Mouse (Mus musculus): ENCODE measurements at regions not wholly inside any gene's neighbourhood (a gene's known extent, or its start where the extent isn't known, plus 50 kb on each side); places are given as distances from the start of the nearest gene placed in this dataset.

DNA sequence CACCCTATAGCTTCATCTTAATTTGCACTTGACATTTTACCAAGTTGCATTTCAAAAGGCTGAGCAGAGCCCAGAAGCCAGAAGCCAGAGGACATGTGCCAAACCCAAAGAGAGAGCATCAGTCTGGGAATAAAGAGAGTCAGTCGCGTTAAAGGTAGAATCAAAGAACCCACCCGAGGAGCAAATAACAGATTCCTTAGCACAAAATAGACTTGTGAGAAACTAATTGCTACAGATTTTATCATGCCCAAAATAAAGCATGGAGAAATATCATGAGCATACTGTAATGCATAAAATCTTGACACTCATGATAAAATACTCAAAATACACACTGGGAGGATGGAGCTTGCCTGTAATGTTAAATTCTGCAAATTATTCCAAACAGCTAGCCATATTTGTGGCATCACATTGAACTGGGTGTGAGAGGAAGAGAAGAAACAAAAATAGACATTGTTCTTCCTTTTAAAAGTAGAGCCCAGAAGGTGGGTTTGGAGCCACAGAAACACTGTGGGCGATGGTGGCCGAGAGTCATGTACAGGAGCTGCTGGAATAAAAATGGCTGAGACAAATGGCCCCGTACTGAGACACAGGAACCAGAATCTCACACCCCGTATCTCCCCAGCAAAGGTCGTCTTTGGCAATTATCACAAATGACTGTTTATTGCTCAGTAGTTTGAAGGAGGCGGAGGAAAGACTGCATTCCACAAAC is 317.2 kb downstream of the Klf6 start:
- no peak for DNase-seq (ENCODE audit: low spot score in 2 of 2)

DNA sequence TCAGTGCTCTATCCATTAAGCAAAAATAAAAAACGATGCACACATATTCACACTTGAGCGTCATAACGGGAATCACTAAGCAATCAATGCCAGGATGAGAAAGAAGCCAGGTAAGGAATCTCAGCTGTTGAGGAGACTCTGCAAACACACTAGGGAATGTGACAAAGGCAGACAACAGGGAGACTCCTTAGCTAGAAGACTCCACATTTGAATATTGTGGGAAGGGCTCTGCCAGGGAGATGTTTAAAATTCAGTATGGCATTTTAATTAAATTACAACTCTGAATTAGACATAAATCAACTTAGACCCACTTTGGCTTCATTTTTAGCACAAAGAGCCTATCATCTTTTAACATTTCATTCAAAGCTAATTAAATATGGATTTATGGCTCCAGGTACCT is 327.9 kb downstream of the Klf6 start:
- DNase-seq (ENCODE audit: low spot score in 2 of 2): no peak

DNA sequence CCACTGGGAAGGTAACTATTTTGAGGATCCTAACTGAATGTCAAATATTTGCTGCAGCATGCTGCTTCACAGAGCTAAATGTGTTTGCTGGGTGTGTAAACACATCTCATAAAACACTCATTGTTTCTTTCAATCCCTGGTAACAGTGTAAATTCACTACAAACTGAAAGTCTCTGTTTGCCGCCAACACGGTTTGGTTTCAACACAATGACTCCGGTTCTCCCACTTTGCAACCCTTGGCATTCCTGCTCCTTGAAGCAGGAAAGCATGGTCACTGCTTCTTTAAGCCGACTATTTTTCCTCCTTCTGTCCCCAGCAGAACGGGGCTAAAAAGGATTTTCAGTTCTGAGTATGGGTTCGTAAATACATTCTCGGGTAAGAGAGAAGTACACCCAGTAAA is 328.3 kb downstream of the Klf6 start:
- no peak for DNase-seq (ENCODE audit: low spot score in 2 of 2)

DNA sequence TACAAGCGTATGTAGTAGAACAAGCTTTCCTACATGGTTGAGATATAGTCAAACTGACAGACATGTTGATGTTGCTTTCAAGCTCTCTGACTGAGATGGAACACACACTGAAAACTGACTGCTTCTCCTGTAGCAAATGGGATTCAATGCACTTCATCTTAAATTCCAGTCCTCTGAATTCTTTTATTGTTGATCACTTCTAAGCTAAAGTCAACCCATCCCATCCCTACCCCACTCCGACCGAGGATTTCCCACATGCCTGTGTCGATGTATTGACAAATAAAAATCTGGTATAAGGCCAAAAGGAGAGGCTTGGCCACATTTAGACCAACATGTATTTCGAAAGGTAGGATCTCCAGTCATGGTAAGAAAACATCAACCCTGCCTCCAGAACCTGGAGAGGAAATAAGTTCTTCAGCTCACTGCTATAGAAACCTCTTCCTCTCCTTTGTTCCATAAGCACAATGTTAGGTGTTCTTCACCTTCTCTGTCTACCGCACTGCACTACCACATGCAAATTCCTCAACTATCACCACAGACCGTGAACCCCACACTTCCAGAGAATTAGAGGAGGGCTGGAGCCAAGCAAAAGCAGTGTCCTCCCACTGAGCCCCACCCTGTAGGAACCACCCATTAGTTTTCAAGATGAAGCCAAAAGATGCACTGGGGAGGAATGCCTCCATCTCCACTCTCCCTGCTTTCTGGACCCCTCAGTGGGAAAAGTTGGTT is 330.1 kb downstream of the Klf6 start:
- no peak for DNase-seq (ENCODE audit: low spot score in 2 of 2)

DNA sequence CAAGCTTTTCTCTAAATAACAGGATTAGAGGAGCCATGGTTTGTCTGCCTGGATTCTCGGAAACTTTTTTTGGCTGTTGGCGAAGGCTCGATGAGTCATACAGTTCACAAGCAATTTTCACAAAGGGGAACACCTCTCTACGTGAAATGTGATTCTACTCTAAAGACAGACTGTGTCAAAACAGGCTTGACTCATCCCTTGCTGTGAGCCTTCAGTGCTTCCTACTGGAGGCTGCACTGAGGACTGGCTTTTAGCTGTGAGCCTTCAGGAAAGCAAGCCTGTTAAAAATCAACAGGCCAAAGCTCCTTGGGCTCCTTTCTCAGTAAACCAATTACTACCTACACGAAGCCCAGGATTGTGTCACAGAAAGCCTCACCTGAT is 330.6 kb downstream of the Klf6 start:
- no peak for DNase-seq (ENCODE audit: low spot score in 2 of 2)

DNA sequence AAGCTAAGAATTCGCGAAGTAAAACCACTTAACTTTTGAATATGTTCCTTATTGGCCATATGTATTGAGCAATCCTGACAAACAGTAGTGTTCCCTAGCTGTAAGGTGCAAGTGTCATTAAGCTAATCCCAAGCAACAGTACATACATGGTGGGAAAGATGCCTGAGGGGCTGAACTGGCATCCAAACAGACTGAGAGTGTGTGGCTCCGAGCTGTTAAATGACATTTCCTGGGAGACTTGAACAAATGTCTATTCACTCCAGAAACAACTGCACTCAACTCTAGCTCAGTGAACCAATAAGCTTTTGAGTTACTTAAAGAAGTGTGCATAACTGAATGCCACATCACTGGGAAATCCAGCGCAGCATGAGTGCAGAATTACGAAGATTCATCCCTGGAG is 335.4 kb downstream of the Klf6 start:
- DNase-seq (ENCODE audit: low spot score in 2 of 2): no peak

DNA sequence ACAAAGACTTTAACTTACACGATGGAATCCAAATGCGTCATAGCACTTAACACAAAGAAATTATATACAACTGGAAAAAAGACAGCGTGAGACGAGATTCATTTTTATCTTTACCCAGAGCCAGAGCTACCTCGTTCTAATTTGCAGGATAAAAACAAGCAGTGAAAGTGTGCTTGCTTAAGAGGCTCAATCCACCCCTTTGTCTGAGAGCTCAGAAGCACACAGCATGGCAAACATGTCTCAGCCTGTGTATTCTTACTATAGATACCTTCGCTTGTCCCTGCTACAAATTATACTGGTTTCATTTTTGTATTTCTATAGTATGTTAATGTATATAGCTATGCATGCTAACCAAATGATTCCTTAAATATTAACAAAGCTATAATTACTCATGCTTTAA is 337.8 kb downstream of the Klf6 start:
- DNase-seq (ENCODE audit: low spot score in 2 of 2): no peak

DNA sequence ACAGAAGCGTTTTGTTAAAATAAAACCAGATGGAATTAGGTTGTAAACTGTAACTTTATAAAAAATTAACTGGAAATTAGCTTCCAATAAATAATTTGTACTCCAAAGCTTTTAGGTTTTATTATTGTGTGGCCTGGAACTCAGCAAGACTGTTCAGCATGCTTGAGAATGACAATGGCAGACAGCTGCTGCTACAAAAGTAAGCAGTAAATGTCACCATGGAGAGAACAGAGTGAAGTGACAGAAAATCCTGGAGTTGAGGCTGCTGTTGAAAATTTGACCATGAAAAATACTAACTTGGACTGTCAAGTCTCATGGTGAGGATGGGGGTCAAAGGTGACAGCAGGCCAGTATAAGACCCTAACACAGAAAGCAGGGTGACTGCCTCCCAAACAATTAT is 340.2 kb downstream of the Klf6 start:
- no peak for DNase-seq (ENCODE audit: low spot score in 2 of 2)

DNA sequence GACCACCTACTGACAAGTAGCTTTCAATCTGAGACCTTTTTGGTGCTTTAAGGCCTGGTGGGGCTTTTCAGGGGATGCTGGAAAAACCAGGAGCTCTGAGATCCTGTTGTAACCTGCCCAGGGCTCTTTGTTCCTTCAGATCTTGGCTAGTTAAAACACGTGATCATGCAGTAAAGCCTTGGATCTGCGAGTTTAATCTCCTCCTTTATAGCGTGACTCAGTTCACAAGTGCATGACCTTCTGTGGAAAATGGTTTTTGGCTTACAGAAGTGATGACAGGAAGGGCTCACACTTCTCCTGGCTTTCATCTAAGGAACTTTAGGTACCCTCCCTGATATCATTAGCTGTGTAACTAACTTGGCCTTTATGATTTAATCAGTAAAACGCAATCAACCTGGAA is 343.1 kb upstream of the Pitrm1 start:
- DNase-seq (ENCODE audit: low spot score in 2 of 2): no peak

DNA sequence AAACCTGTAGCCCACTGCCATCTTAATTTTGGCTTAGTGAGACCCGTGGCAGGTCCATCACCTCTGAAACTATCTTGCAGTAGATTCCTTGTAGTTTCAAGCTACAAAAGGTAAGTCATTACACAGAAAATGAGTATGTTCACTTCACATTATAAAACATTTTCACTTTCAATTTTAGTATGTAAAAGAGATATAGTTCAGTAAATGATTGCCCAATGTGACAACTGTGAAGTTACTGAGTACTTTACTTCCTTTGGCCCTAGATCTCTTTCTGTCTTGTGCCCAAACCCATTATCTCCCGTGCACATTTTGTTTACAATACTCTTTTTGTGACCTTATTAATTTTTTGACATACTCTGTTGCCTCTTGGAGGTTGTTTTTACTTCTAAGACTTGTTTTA is 335.4 kb upstream of the Pitrm1 start:
- no peak for DNase-seq (ENCODE audit: low spot score in 2 of 2)

DNA sequence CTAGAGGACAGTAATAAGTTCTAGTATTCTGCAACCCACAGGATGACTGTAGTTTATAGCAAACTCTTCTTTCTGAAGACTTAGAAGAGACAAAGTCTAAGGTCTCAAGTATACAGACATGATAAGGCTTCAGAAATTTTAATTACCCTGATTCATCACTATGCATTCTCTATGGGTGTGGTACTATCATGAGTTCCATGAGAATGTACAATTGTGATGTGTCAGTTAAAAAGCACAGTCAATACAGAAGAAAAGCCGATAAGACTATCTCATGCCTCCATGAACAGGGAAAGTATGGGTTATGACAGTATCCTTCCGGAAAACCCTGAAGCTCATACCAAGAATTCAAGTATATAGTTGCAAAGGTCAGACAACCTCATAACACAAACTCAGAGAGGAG is 333.8 kb upstream of the Pitrm1 start:
- DNase-seq (ENCODE audit: low spot score in 2 of 2): no peak

DNA sequence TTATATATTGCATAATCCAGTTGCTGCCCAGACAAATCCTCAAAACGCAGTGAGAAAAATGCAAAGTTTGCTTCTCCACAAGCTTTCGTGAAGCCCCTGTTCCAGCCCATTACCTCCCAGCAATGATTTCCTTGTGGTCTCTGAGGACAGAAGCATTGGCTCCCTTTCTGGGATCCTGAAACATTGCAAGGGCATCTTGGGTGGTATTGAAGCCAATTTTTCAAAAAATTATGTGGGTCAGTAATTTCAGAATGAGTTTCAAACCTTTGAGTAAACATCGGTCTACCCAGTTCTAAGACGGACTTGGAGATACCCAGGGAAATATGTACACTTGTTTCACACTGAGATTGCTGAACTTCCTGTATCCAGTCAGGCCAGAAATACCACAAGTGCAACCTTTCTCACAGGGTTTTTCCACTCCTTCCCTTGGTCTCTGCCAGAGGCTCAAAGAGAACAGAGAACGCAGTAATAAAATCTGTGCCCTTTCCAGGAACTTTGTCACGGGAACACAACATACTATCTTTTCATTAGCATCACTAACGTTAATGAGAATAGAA is 321.8 kb upstream of the Pitrm1 start:
- DNase-seq (ENCODE audit: low spot score in 2 of 2): no peak

DNA sequence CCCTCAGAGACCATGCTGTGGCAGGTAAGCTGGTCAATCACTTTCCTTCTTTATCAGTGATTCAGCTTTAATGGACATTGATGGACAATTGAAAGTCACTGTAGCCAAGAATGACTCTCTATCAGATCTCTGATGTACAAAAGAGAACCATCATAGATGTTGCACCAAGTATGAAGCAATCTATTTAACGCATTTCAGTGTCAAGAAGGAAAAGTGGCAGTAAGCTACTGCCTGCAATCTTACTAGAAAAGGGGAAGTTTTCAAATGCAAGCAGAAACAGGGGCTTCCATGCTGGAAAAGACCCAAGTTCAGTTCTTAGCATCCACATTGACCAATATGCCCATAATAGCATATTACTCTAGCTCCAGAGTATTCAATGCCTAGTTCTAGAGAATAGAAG is 319.7 kb upstream of the Pitrm1 start:
- no peak for DNase-seq (ENCODE audit: low spot score in 2 of 2)

DNA sequence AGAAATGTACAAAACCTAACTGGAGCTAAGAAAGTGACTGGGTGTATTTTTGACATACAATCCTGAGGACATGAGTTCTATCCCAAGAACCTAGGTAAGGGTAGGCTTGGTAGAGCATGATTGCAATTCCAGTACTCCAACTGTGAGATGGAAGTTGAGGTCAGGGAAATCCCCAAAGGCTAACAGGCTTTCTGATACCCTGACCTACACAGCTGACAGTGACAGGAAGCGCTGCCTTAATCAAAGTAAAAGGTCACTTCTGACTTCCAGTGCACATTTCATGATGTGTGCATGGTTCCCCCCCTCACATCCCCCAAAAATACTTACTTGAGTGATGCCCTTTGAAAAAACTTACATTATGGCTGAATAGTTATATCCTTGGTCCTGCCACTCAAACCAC is 312.6 kb upstream of the Pitrm1 start:
- DNase-seq (ENCODE audit: low spot score in 2 of 2): no peak

DNA sequence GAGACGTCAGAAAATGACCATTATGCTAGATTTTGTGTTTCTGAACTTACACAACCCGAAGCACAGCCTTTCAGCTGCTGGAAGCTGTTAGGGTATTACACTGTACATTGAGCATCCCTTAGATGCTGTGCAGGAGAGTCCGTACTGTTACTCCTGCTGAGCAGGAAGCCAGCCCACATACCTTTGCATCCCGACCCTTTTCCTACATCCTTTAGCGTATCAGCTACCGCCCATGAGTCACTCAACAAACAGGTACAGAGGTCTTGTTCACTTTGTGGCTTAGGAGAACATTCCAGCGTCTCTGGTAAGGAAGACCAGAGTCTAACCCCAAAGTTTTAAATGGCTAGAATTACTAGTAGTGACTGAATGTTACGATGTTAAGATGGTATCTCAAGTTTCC is 311.4 kb upstream of the Pitrm1 start:
- no peak for DNase-seq (ENCODE audit: low spot score in 2 of 2)

DNA sequence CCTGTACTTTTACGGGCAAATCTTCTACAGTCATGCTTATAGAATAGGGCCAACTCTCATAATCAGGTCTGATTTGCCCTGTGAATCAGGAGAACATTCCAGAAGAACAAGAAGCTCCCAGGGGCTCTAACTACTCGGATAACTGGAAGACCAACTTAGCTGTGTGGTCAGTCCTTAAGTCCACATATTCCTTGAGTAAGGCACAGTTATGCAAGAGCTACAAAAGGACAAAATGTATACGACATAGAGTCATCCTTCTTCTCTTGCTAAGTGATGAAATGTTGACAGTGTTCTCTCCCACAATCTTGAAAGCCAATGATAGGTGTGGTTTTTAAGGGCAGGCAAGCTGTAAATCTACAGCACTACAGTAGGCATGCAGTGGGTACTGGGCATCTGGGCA is 310.7 kb upstream of the Pitrm1 start:
- no peak for DNase-seq (ENCODE audit: low spot score in 2 of 2)

DNA sequence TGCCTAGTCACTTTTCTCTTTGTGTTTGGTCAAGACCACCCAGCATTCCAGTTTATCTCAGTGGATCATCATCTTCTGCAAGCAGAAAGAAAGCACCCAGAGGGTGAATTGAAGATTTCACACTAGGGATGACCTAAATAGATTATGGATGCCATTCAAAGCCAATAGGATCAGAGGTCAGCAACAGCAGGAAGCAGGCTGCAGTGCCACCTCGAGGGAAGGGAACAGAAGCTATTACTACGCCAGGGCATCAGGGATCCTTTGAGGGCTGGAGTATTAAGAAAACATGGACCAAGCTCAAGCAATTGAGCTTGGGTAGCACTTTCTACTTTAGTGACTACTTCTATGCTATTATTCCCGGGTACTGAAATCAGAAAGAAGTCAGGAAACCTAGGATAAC is 307.1 kb upstream of the Pitrm1 start:
- DNase-seq (ENCODE audit: low spot score in 2 of 2): no peak

DNA sequence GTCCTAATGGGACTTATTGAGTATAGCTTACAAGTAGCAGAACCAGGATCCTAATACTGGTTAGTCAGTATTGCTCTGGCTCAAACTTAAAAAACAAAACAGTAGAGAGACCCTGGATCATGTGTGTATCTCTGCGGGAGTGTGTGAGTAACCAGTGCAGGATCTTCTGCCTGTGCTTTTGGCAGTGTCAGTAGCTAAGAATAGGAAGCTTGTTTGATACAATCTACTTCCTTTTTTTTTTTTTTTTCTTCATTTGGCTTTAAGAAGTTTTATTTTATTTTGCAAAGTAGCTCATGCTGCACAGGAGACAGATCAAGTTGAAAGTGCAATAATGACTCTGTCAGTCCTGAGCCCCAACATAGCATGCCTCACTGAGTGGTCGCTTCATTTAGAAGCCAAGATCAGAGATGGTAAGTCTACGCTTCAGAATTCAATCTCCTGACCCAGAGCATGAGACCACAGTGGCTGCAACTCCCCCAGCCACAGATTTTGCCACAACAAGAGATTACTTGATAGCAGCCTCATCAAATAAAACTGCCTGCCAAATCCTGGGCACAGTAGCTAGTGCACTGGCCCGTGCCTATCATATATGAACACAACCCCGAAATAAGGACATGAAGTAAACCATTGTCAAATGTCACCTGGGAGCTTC is 306.4 kb upstream of the Pitrm1 start:
- no peak for DNase-seq (ENCODE audit: low spot score in 2 of 2)

DNA sequence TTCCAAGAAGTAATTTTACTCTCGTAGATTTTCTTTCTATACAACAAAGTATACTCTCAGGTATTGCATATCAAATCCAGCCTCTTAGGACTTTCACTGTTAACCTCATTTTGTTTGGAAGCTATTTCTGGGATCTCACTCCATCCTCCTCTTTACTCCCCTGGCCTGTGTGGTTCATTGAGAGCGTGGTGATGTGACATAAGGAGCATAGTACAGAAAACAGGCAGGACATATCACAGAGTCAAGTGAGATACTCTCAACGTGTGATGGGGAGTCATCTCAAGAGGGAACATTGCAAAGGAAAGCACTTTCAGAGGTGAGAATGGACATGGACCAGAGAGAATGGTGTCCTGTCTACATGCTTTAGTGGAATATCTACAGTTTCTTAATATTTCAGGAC is 297.8 kb upstream of the Pitrm1 start:
- DNase-seq (ENCODE audit: low spot score in 2 of 2): no peak

DNA sequence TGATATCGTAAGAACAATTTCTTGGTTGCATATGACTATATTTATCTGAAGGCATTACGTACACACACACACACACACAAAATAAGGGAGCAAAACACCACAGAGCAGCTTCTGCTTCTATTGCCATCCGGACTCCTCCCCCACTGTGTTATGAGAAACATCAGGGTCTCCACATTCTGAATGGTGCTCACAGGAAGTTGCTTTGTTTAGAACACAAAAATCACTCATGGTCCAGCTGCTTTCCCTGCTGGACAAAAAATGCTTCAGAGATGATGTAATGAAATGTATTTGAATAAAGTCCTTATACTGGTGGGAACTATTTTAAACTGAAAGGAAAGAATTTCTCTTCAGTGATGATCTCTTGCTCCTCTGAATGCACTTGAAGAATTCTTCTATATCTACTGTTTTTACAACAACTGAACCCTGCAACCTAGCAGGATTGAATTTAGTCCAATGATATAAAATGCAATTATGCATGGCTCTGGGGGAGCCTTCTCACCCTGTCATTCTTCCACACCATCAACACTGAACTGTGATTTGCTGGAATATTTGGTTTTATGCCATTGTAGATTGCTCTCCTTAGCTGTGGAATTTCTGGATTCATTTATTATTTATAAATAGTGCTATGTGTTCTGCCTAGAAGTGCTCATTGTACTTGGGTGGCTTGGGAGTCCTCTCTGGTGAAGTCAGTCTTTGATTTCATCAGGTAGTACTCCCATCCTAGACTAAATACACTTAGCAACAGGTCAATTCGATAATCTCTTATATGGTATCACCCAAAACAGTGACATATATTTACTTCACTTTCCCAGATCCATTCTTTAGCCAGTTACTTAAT is 296.7 kb upstream of the Pitrm1 start:
- no peak for DNase-seq (ENCODE audit: low spot score in 2 of 2)

DNA sequence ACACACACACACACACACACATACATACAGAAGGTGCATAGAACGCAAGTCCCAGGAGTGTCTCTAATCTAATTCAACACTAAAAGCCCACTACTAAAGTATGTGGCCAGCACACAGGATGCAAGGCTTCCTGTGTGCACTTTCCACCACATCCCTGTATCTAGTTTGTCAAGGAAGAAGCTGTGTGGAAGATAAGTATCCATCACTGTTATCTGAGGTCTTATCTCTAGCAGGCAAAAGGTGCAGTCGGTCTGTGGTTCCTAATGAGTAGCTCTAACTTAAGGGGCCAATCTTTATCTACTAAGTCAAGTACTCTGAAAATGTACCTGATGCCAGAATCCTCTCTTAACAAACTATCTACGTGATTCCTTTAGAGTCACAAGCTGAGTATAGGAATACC is 295.8 kb upstream of the Pitrm1 start:
- no peak for DNase-seq (ENCODE audit: low spot score in 2 of 2)

DNA sequence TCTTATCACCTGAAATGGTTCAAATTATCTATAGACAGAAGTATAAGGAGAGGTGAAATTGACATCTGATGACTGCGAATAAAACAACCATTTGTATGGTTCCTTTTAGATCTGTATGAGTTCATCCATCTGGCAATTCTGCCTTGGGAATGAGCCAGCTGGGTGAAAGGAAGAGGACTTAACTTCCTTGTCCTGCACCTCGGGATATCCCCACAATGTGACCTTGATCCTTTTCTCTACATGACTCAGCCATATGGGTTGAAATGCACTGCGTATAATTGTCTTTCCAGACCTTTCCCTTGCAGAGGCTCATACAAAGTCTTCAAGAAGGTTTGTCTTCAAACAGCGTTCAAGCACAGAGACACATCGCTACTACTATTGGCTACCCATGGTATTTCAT is 292.6 kb upstream of the Pitrm1 start:
- DNase-seq (ENCODE audit: low spot score in 2 of 2): no peak
